Mouse (Mus musculus): ENCODE measurements around the gene Scarb2.

GRCm38 (mm10) chr5:92409361-92410155, 97.1 kb downstream of the Scarb2 start:
- no peak for TF ChIP-seq EP300 (IDR thresholded peaks at IDR 0.05; ENCODE audit: insufficient read depth, low read depth, low read length)
- TF ChIP-seq CTCF (IDR thresholded peaks at IDR 0.05; ENCODE audit: low read depth, low read length) = no peak

Measured in ES-Bruce4 (cell line).